Mouse (Mus musculus) lung, postnatal 0 days (tissue): Measurements from ENCODE around the gene Kctd13.

Source experiments
- CTCF ChIP-seq: IDR thresholded peaks from 2 replicates; pipeline ENCODE4 v1.5.1; 2016; ENCODE audit warnings: antibody characterized with exemption, mild to moderate bottlenecking
- EP300 ChIP-seq: IDR thresholded peaks from 2 replicates; pipeline ENCODE4 v1.6.1; 2016; ENCODE audit warnings: antibody characterized with exemption, mild to moderate bottlenecking, control low read depth

DNA sequence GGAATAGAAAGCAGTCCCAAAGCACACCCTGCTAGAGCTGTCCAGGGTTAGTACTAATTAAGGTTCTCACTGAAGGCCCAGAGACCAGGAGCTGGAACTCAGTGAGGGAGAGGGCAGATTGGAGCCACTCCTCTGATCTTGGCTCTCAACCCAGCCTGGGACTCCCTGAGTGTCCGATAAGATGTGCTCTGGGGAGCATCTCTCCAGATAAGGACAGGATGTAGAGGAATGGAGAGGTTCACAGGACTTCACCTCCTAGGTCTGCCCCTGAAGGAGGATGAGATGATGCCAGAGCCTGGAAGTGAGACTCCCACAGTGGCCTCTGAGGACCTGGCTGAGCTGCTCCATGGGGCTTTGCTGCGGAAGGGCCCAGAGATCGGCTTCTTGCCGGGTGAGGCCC is 23.1 kb downstream of the Kctd13 start:
- TF ChIP-seq CTCF: no peak
- TF ChIP-seq EP300: no peak
